Mouse (Mus musculus) forebrain, embryonic 13.5 days (tissue): Measurements from ENCODE around the gene Ubtf. TPM values are rescaled to one million over a fixed set of nuclear protein-coding genes. Genes with fewer than 3 reads are reported as not detected.
A peak's percentile ranks its signal among the peaks of the same experiment; 100 is the strongest.

ENCODE experiments used
- ATAC-seq: fragments of 200-750 bp; cut with Nextera tagmentation; 2 replicates; pipeline ENCODE4 v1.8.0; 2017
- H3K27ac ChIP-seq: fragments of 300-500 bp; sonication (generic); 2 replicates; pipeline ENCODE4 v1.5.1; 2015; ENCODE audit warnings: inconsistent platforms, mild to moderate bottlenecking, moderate library complexity
- H3K27me3 ChIP-seq: fragments of 300-500 bp; sonication (generic); 2 replicates; pipeline ENCODE4 v1.6.1; 2015; ENCODE audit warnings: mild to moderate bottlenecking, inconsistent platforms
- H3K36me3 ChIP-seq: fragments of 300-500 bp; sonication (generic); 2 replicates; pipeline ENCODE4 v1.6.1; 2015; ENCODE audit warnings: mild to moderate bottlenecking, inconsistent platforms; ENCODE audit not compliant: poor library complexity, severe bottlenecking
- H3K4me1 ChIP-seq: fragments of 300-500 bp; sonication (generic); 2 replicates; pipeline ENCODE4 v1.6.1; 2015; ENCODE audit warnings: inconsistent platforms
- H3K4me2 ChIP-seq: fragments of 300-500 bp; sonication (generic); 2 replicates; pipeline ENCODE4 v1.6.1; 2015; ENCODE audit warnings: inconsistent platforms, mild to moderate bottlenecking, moderate library complexity
- H3K4me3 ChIP-seq: fragments of 300-500 bp; sonication (generic); 2 replicates; pipeline ENCODE4 v1.5.1; 2015; ENCODE audit warnings: mild to moderate bottlenecking, inconsistent platforms
- H3K9ac ChIP-seq: fragments of 300-500 bp; sonication (generic); 2 replicates; pipeline ENCODE4 v1.6.1; 2015; ENCODE audit warnings: mild to moderate bottlenecking, inconsistent platforms
- H3K9me3 ChIP-seq: fragments of 300-500 bp; sonication (generic); replicated peaks from 2 replicates; pipeline ENCODE4 v1.6.1; 2016; ENCODE audit warnings: inconsistent platforms
- WGBS: fragments of 180-500 bp; shearing (Covaris S2); methylation state at CpG from one replicate; pipeline ENCODE4 v1.1.7; 2015; 5-methylcytosine and 5-hydroxymethylcytosine counted together
- polyA plus RNA-seq: library from polyadenylated mRNA; unstranded; fragments of >200 nt; fragmentation: Nextera tagmentation; extraction: Ambion mirVana; gene quantifications from 2 replicates; pipeline ENCODE4 v1.2.1, GENCODE M21; 2015

Ubtf gene
- polyA plus RNA-seq, 1 experiment from 2014 or later = 96.1 TPM

DNA sequence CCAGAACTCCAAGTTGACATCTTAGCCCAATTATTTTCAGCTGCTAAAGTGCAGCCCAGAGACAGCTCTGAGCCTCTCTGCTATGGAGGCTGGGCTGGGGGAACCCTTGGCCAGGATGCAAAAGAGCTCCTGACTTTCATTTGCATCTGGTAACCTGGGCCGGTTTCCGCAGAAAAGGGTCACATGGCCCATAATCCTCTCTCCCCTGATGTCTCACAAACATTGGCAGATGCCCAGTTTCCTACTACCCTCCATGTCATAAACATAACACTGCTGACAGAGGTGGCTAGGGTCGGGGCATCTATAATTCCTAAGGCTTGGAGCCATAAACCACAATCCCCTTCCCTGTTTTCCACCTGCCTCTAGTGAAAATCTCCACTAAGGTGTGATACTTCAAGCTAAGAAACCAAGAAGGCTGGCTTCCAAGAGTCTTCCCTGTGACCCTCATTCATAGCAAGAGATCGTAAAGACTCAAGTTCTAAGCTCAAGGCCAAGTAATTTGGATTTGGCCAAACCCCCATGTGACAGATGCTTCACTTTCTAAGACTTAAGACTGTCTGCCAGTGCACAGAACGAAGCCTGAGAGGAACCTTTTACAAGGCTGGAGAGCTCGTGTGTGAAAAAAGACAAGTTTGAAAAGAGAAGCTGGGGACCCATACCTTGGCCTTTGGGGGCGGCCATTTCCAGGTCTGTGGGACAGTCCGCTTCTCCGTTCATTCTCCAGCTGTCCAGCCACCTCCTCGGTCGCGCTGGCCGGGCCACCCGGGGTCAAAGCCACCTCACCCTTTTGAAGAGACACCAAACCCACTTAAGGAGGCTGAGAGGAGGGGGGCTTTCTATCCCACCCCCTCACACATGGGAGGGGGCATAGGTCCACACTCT is 3.6 kb downstream of the Ubtf start:
- Histone ChIP-seq H3K27me3 (no peaks in the 10 kb centered on the region), H3K36me3 (peaks cover 44% of the 10 kb centered on the region), H3K4me3 (peak overlapping the region; percentile 98), H3K9ac (peak overlapping the region; percentile 100), H3K9me3 (no peaks in the 10 kb centered on the region), H3K27ac (peak overlapping the region; percentile 99), H3K4me2 (peak overlapping the region; percentile 74), H3K4me1 (peaks cover 25% of the 10 kb centered on the region)
- no peak for ATAC-seq
- 9% methylated on average over 14 of the region's 14 CpGs for WGBS

DNA sequence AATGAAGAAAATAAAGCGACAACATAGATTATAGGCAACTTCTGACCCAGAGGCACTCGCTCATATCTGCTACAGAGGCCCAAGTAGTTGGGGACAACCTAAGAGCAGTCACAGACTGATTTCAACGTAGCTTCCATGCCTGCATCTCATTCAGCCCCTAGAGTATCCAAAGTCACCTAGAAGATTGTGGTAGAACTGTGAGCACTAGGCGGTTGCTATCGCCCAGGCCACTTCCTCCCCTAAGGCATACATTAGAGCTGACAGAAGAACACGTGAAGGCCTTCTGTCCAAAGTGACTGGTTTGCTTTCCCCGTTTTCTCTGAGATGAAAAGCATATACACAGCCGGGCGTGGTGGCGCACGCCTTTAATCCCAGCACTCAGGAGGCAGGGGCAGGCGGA is 5.2 kb downstream of the Ubtf start:
- no peaks in the 10 kb centered on the region for H3K27me3 ChIP-seq
- no peak overlapping the region for H3K4me3 ChIP-seq
- H3K9me3 ChIP-seq = no peaks in the 10 kb centered on the region
- 90% methylated on average over 12 of the region's 12 CpGs for WGBS
- no peak overlapping the region for H3K27ac ChIP-seq
- H3K4me2 ChIP-seq = no peak overlapping the region
- H3K4me1 ChIP-seq = peaks cover 30% of the 10 kb centered on the region
- H3K36me3 ChIP-seq = peaks cover 60% of the 10 kb centered on the region
- no peak overlapping the region for H3K9ac ChIP-seq
- ATAC-seq = no peak

DNA sequence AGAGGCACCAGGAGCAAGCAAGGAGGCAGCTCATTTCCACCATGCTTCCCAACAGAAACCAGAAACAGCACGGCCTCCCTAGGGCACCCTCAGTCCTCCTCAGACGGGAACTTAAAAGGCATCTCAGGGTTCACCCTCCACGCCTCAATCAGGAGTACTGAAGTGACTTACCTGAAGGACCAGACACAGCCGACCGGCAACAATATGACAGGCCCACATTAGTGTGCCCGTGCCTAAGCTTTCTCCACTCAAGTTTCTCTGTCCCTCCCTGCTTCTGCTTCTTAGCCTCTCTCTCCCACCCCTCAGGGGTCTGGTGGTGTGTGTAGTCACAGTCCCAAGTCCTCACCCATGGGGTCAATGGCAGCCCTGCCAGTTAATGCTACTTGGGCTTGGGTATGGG is 7.0 kb downstream of the Ubtf start:
- Histone ChIP-seq H3K4me1 (peaks cover 38% of the 10 kb centered on the region), H3K36me3 (peaks cover 72% of the 10 kb centered on the region), H3K27me3 (no peaks in the 10 kb centered on the region), H3K9ac (no peak overlapping the region), H3K9me3 (no peaks in the 10 kb centered on the region), H3K4me2 (no peak overlapping the region), H3K27ac (no peak overlapping the region), H3K4me3 (no peak overlapping the region)
- ATAC-seq = no peak
- WGBS = 83% methylated on average over 6 of the region's 6 CpGs

- no peaks in the 10 kb centered on the region for H3K27me3 ChIP-seq
- WGBS = 79% methylated on average over 4 of the region's 4 CpGs
- peaks cover 78% of the 10 kb centered on the region for H3K36me3 ChIP-seq
These were observed 7.6 kb downstream of the Ubtf start for GRCm38 (mm10) chr11:102311966-102312365.

GRCm38 (mm10) chr11:102310768-102311695 is 8.5 kb downstream of the Ubtf start:
- peaks cover 87% of the 10 kb centered on the region for H3K36me3 ChIP-seq
- ATAC-seq = no peak
- no peak overlapping the region; the same call in 1 of the 2 replicates for H3K27ac ChIP-seq

More at GRCm38 (mm10) chr11:102311966-102312365, 7.6 kb downstream of the Ubtf start:
- no peaks in the 10 kb centered on the region for H3K9me3 ChIP-seq
- H3K4me1 ChIP-seq = peaks cover 38% of the 10 kb centered on the region
- no peak overlapping the region for H3K4me3 ChIP-seq
- no peak overlapping the region for H3K27ac ChIP-seq
- no peak overlapping the region for H3K9ac ChIP-seq
- H3K4me2 ChIP-seq = no peak overlapping the region
- ATAC-seq = no peak

GRCm38 (mm10) chr11:102309821-102310617 is 9.5 kb downstream of the Ubtf start:
- Histone ChIP-seq H3K9ac (peak overlapping the region; percentile 53), H3K9me3 (no peaks in the 10 kb centered on the region), H3K36me3 (peaks cover 93% of the 10 kb centered on the region), H3K4me2 (peak overlapping the region; percentile 59), H3K4me3 (peak overlapping the region; percentile 32), H3K4me1 (peaks cover 24% of the 10 kb centered on the region), H3K27me3 (no peaks in the 10 kb centered on the region), H3K27ac (no peak overlapping the region)
- 87% methylated on average over 22 of the region's 22 CpGs for WGBS
- ATAC-seq = no peak

More at GRCm38 (mm10) chr11:102310768-102311695, 8.5 kb downstream of the Ubtf start:
- no peak overlapping the region for H3K4me3 ChIP-seq
- no peak overlapping the region for H3K4me2 ChIP-seq
- no peaks in the 10 kb centered on the region for H3K9me3 ChIP-seq
- 45% methylated on average over 36 of the region's 38 CpGs for WGBS
- no peaks in the 10 kb centered on the region for H3K27me3 ChIP-seq
- peaks cover 34% of the 10 kb centered on the region for H3K4me1 ChIP-seq
- H3K9ac ChIP-seq = peak overlapping the region; percentile 12; the same call in 1 of the 2 replicates

- H3K36me3 ChIP-seq = peaks cover 82% of the 10 kb centered on the region
- H3K4me3 ChIP-seq = peak overlapping the region; percentile 32
- peak overlapping the region; percentile 59 for H3K4me2 ChIP-seq
- peak; percentile 95 for ATAC-seq
- peak overlapping the region; percentile 53 for H3K9ac ChIP-seq
- under 1% methylated on average over 27 of the region's 27 CpGs for WGBS
- H3K4me1 ChIP-seq = peaks cover 21% of the 10 kb centered on the region
- no peaks in the 10 kb centered on the region for H3K9me3 ChIP-seq
- peak overlapping the region; percentile 57 for H3K27ac ChIP-seq
- no peaks in the 10 kb centered on the region for H3K27me3 ChIP-seq
These were observed 10.6 kb downstream of the Ubtf start for GRCm38 (mm10) chr11:102308979-102309378.

DNA sequence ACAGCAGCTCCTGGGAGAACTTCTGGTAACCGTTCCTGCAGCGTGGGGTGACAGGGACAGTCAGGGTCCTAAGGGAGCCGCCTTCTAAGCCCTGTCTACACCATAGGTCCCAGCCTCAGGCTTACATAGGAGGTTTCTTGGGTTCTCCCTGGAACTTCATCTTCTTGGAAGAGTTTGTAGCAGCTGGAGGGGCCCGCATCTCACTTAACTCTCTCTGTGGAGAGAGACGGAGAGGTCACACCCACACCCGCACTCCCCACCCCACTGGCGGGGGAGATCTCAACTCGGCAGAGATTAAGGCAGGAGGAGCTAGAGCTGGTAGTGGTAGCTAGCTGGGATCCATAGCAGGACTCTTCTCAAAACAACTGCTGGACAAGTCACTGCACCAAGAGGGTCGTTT is 11.4 kb downstream of the Ubtf start:
- Histone ChIP-seq H3K4me2 (no peak overlapping the region), H3K27ac (no peak overlapping the region), H3K4me3 (no peak overlapping the region), H3K4me1 (peaks cover 21% of the 10 kb centered on the region), H3K9me3 (no peaks in the 10 kb centered on the region), H3K36me3 (peaks cover 74% of the 10 kb centered on the region), H3K27me3 (no peaks in the 10 kb centered on the region), H3K9ac (no peak overlapping the region)
- no peak for ATAC-seq
- WGBS = 82% methylated on average over 9 of the region's 9 CpGs

DNA sequence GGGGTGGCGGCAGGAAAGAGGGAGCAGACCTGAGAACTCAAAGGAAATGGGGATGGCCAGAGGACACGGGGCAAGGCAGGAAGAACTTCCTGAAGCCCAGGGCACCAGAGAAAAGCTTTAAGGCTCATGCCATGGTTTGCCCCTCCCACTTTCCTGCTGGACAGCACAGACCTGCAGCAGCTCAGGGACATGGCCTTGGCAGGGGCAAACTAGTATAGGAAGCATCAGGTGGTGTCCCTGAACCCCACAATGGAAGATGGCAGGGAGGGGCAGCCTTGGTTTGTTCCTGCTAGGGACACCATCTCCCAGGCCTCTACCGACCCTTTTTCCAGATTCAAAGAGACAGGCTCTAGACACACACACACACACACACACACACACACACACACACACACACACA is 14.2 kb downstream of the Ubtf start:
- Histone ChIP-seq H3K4me3 (no peak overlapping the region), H3K9me3 (no peaks in the 10 kb centered on the region), H3K27ac (0 out of 2 replicates have a peak overlapping the region, but pooled peaks have one; percentile 10), H3K4me1 (peaks cover 18% of the 10 kb centered on the region), H3K4me2 (no peak overlapping the region), H3K36me3 (peaks cover 46% of the 10 kb centered on the region), H3K27me3 (no peaks in the 10 kb centered on the region), H3K9ac (no peak overlapping the region)
- 74% methylated on average over 2 of the region's 3 CpGs for WGBS
- ATAC-seq = no peak

DNA sequence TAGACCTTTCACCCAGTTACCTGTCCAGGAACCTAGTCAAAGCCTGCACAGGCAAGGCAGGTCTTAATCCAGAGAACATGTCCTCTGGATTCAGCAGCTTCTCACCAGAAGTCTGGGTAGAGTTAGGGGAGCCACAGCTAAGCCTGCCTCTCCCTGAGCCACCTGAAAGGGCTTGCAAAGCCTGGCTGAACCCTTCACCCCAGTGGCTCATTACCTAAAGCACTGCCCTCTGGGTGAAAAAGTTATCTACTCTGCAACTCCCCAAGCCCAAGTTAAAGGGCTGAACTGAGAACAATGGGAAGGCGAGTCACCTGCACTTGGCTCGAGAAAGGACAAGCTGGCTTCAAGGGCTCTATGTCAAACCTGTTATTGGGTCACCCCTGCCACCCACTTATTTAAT is 15.4 kb downstream of the Ubtf start:
- 41% methylated on average over 2 of the region's 2 CpGs for WGBS
- ATAC-seq = no peak
- Histone ChIP-seq H3K36me3 (peaks cover 35% of the 10 kb centered on the region), H3K9me3 (no peaks in the 10 kb centered on the region), H3K27me3 (no peaks in the 10 kb centered on the region), H3K27ac (no peak overlapping the region), H3K4me2 (no peak overlapping the region), H3K9ac (no peak overlapping the region), H3K4me1 (peaks cover 6% of the 10 kb centered on the region), H3K4me3 (no peak overlapping the region)

DNA sequence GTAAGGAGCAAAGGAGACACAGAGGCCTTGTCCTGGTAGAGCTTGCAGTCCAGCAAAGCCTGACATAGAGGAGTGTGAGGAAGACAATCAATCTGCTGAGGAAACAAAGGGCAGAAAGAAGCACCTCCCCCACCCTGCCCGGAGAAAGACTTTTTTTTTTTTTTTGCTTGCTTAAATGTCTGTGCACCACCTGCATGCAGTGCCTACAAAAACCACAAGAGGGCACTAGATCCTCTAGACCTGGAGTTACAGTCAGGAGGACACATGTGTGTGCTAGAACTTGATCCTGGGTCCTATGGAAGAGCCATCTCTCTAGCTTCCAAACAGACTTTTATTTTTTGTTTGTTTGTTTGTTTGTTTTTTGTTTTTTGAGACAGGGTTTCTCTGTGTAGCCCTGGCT is 19.7 kb downstream of the Ubtf start:
- Histone ChIP-seq H3K4me2 (no peak overlapping the region), H3K4me1 (peaks cover 17% of the 10 kb centered on the region), H3K4me3 (no peak overlapping the region), H3K27ac (no peak overlapping the region), H3K36me3 (no peaks in the 10 kb centered on the region), H3K27me3 (no peaks in the 10 kb centered on the region), H3K9me3 (no peaks in the 10 kb centered on the region), H3K9ac (no peak overlapping the region)
- ATAC-seq = no peak
- WGBS = 17% methylated on average over 1 of the region's 1 CpGs
